Mouse (Mus musculus) myocyte (in vitro differentiated cells): ENCODE results near the gene Msx1.

Experiments used
- CEBPB ChIP-seq: IDR thresholded peaks from 2 replicates; pipeline ENCODE4 v1.6.1; 2011; ENCODE audit warnings: mild to moderate bottlenecking, moderate library complexity; ENCODE audit not compliant: poor library complexity, insufficient read depth, severe bottlenecking
- E2F4 ChIP-seq: IDR thresholded peaks from one replicate; pipeline ENCODE4 v1.6.1; 2011; ENCODE audit warnings: mild to moderate bottlenecking, control low read depth, moderate library complexity; ENCODE audit not compliant: insufficient read depth
- MAX ChIP-seq: IDR thresholded peaks from one replicate; pipeline ENCODE4 v1.6.1; 2011; ENCODE audit warnings: low read depth, mild to moderate bottlenecking, control low read depth
- POLR2A ChIP-seq: IDR thresholded peaks from one replicate; pipeline ENCODE4 v1.6.1; 2011; ENCODE audit warnings: low read depth, mild to moderate bottlenecking, control low read depth, moderate library complexity; ENCODE audit not compliant: insufficient read length
- REST ChIP-seq: IDR thresholded peaks from one replicate; pipeline ENCODE4 v1.6.1; 2011; ENCODE audit warnings: mild to moderate bottlenecking, control low read depth, moderate library complexity; ENCODE audit not compliant: insufficient read depth, insufficient read length
- TCF12 ChIP-seq: IDR thresholded peaks from one replicate; pipeline ENCODE4 v1.6.1; 2011; ENCODE audit warnings: mild to moderate bottlenecking, control low read depth; ENCODE audit not compliant: poor library complexity, insufficient read depth, severe bottlenecking
- USF1 ChIP-seq: IDR thresholded peaks from one replicate; pipeline ENCODE4 v1.6.1; 2011; ENCODE audit warnings: low read depth, mild to moderate bottlenecking, control low read depth, moderate library complexity

- no peak for TF ChIP-seq POLR2A
- TF ChIP-seq USF1: no peak
- TF ChIP-seq E2F4: no peak
- no peak for TF ChIP-seq MAX
- no peak for TF ChIP-seq CEBPB
- TF ChIP-seq REST: no peak
- TF ChIP-seq TCF12: no peak
These were observed 35.9 kb upstream of the Msx1 start for GRCm38 (mm10) chr5:37860151-37860721.
